Mouse (Mus musculus) natural killer cell, adult 2 months (primary cell): ENCODE measurements around the gene Luzp1.

Source experiments
- DNase-seq, 2 experiments: peaks; one replicate each; pipeline ENCODE4 v3.0.0; 2022; ENCODE audit warnings: low spot score in 2 of 2

Gene Luzp1

GRCm38 (mm10) chr4:136462086-136462838 lies 7.3 kb upstream of the Luzp1 start, which contains the start of gene 6030445D17Rik:
6030445D17Rik (plus strand) TSS chr4:136462250.
- peak in 1 of 2 experiments; percentile 8 for DNase-seq

DNA sequence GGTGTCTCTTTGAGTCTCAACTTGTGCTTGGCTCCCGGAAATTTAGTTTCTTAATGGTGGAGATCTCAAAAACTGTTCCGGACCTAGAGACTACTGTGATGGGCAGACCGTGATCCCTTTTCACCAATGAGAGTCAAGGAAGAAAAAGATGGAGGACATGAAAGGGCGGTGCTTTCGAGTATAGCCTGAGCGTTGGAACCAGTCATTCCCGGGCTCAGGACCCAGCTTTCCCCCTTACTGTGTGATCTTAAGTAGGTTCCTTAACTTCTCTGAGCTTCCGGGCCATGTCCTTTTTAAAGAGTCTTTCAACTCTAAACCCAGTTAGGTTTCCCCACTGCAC lies 6.8 kb upstream of the Luzp1 start:
- no peak for DNase-seq

DNA sequence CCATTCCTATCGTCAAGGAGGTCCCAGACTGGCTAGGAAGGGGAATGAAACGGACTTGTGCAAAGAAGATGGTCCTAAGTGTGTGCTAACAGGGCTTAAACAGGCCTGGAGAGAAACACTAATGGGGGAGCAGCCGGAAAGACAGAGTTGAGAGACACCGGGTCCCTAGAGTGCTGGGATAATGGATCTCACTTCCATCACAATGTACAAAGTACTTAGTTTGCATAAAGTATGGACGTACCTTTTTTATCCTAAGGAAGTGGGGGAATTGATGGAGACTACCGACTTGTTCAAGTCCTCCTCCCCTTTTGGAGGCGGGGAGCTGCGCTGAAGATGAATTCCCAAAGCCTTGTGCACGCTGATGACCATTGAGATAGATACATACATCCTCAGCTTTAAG lies 6.1 kb upstream of the Luzp1 start:
- DNase-seq = no peak

GRCm38 (mm10) chr4:136466226-136466625 lies 3.3 kb upstream of the Luzp1 start:
- no peak for DNase-seq

DNA sequence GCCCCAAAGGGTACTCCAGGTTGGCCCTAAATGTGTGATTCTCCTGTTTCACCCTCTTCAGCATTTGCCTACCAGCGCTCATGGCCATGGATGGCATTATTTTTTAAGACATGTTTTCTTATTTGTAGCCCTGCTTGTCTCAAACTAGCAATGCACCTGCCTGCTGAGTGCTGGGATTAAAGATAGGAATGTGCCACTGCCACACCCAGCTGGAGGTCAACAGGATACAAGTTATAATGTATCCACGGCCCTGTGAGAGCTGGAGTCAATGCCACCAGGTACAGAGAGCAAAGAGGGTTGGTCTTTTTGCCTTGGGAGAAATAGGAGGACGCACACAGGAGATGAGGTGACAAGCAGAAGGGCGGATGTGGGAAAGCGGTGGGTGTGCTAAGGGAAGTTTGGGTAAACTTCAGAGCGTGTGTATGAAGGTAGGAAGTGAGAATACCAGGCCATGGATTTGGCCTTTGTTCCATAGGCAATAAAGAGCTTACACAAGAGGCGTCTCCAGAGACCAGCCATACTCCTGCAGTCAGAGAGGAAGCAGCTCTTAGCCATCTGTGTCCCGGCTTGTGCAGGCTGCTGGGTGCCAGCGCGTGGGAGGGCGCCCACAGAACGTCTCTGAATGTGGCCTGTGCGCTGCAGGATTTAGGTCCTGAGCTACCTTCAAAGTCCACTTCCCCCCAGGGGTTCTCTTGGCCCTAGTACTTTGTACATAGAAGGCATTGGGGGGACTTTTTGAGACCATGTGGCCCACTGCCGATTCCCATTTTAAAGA lies 821 bp upstream of the Luzp1 start:
- no peak for DNase-seq

- no peak for DNase-seq
Observed at GRCm38 (mm10) chr4:136469941-136470346, 383 bp downstream of the Luzp1 start.

DNA sequence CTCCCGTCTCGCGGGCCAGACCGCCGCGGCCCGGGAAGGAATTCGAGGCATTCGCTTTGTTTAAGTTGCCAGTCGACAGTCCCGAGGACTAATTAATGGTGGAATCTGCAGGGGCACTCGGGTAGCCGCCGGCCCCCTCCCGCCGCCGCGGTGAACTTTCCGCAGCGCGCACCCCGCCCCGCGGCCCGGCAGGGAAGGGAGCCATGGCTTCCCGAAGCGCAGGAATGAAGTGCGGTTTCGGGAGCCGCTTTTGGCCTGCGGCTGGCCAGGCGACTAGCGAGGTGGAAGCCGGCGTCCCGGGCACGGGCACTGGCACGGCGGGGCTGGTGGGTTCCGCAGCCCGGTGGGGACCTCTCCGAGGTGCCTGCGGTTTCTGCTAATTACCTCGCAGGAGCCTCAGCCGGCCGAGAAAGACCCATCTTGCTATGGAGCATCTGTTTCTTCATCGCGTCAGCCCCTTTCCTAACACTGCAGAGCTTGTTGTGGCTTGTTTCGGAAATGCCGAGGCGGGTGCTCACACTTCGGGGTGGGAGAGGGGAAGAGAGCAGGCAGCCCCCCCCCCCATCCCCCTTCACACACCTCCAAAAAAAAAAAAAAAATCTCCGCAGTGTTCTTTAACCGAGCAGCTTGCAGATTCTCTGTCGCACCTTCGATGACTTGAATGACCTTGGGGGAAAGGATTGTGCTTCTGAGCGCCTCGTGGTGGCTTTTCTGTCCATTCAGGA lies 948 bp downstream of the Luzp1 start:
- peak in 1 of 2 experiments; percentile 23 for DNase-seq

DNA sequence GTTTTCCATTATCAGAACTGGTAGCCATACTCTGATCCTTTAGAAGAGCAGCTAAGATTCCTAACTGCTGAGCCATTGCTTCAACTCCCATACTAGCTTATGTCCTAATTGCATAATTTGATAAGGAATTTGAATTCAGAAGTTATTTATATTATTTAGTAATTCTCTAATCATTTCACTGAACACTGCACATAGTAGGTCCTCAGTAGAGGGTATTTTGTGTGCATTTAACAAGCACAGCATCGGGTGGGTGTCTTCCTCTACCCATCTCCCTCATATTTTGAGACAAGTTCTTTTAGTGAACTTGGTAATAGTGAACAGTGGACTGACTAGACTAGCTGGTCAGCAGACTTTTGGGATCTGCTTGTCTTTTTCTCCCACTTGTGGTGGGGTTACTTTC lies 7.1 kb downstream of the Luzp1 start:
- no peak for DNase-seq

GRCm38 (mm10) chr4:136486549-136486948 lies 17.0 kb downstream of the Luzp1 start:
- no peak for DNase-seq

GRCm38 (mm10) chr4:136495993-136496392 lies 26.4 kb downstream of the Luzp1 start:
- no peak for DNase-seq

DNA sequence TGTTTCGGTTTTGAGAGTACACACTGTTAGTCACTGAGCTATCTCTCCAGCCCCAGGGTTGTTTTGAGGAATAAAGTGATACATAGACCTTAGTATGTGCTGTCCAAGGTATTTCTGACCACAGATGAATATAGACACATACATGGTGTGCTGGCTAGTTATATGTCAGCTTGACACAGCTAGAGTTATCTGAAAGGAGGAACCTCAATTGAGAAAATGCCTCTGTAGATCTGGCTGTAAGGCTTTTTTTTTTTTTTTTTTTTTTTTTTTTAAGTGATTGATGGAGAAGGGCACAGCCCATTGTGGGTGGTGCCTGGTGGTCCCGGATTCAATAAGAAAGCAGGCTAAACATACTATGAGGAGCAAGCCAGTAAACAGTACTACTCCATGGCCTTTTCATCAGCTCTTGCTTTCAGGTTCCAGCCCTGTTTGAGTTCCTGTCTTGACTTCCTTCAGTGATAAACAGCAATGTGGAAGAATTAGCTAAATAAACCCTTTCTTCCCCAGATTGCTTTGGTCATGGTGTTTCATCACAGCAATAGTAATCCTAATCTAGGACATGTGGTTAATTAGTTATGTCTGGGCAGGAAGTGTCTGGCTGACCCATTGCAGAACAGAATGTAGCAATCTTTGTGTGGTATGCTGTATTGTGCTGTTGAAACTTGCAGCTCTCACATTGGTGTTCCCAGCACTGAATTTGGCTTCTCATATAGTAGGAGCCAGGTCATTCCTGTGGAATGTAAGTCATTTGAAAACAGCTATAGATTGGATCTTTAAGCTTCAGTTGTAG lies 36.1 kb downstream of the Luzp1 start:
- no peak for DNase-seq

- DNase-seq = peak in 1 of 2 experiments; percentile 38
Observed at GRCm38 (mm10) chr4:136509857-136510256, 40.3 kb downstream of the Luzp1 start.

DNA sequence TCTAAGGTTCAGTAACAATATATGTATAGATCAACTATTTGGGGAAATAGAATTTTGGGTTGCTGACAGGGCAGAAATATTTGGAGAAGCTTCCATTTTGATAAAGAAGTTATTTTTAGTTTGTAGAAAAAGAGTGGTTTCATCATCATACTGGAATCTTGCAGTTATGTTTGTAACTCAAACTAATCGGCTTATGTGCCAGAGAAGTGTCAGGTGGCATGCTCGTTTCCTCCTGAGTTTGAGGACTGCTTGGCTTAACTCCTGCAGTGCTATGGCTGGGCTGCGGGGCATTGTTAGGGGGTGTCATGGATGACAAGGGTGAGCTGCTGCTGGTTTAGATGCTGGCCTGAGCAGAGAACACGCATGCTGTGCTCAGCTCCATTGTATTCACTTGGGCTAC lies 42.1 kb downstream of the Luzp1 start:
- DNase-seq = no peak

- DNase-seq = no peak
Observed at GRCm38 (mm10) chr4:136512905-136513304, 43.3 kb downstream of the Luzp1 start.

- no peak for DNase-seq
Observed at GRCm38 (mm10) chr4:136518141-136518540, 48.6 kb downstream of the Luzp1 start.

- no peak for DNase-seq
Observed at GRCm38 (mm10) chr4:136518576-136518975, 49.0 kb downstream of the Luzp1 start.

GRCm38 (mm10) chr4:136519866-136520265 lies 50.3 kb downstream of the Luzp1 start:
- DNase-seq = no peak

DNA sequence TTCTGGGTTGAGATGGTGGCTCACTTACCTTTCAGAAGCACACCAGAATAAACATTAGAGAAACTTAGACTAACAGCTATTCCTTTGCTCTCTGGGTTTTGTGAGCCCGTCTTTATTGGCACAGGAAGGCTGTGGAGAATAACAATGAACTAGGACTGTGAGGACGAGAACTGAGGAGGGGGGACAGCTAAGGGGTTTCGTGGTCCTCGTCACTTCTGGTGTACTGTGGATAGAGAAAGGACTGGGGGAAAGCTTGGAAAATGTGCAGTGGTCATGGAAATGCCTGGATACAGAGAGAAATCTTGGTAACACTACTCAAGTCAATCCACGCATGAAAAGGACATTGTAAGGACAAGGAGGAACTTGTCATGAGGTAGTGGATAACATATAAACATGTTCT lies 52.3 kb downstream of the Luzp1 start:
- DNase-seq = no peak

DNA sequence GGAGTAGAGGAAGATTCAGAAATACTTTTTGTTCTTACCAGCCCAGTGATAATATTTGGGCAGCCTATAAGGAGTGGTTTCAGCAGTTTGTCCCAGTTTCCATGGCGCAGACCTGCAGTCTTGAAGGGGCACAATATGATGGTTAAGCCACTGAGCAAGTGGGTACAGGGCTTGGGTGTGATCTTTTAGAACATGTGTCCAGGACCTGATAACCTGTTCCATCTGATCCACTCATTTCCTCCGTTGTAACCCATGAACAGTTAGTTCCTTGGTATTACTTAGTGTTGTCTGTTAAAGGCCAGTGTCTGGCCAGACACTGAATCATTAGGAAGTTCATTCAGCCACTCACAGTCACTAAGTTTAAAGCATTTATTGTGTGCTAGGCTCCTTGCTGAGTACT lies 54.7 kb downstream of the Luzp1 start:
- DNase-seq = no peak

- peak in 1 of 2 experiments; percentile 35 for DNase-seq
Observed at GRCm38 (mm10) chr4:136526412-136526811, 56.9 kb downstream of the Luzp1 start.

DNA sequence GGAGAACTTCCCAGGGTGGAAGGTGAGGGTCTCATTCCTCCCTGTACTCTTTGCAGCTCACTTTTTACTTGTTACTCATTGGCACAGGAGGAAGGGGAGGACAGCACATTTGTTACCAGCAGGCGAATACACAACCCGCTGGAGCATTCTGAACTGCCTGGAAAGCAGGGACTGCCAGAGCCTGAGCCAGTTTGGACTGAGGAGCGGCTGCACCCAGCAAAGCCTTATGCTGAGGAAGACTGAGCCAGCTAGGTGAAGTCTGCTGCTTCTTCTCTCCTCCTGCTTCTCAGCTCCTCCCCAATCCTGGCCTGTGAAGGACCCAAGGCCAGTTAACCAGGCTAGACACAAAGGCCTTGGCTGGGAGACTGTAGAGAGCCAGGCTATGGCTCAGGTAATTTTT lies 75.6 kb downstream of the Luzp1 start:
- no peak for DNase-seq
